25 mouse cellular contexts compared by ENCODE assay signal in genomic region chr5:75039307-75039706, GRCm38 (mm10). TPM values are rescaled to one million over a fixed set of nuclear protein-coding genes. Genes with fewer than 3 reads are reported as not detected.
DNase-seq lines count a peak whose midpoint lies in the region; ATAC-seq and TF ChIP-seq lines count a peak whose summit lies in the region.
"Had no signal": no experiment of that assay in that cellular context is flagged by ENCODE, and none has a peak within 500 bp of the region (broad histone marks: within the 10 kb centered on the region; RNA-seq: fewer than 3 reads in every experiment).

No protein-coding gene starts in this region.

- peaks cover 27% of the 10 kb centered on the region for H3K4me1 ChIP-seq in liver, embryonic 12.5 days
- peaks cover 14% of the 10 kb centered on the region for H3K4me1 ChIP-seq in liver, postnatal 0 days (ENCODE audit: insufficient read depth)

- no peaks in the 10 kb centered on the region for H3K27me3 ChIP-seq in liver, embryonic 12.5 days (replicated peaks)
- no peaks in the 10 kb centered on the region for H3K27me3 ChIP-seq in liver, postnatal 0 days (ENCODE audit: insufficient read depth, low read length)
- H3K27me3 ChIP-seq: CH12.LX; embryonic facial prominence, embryonic 12.5 days; forebrain, embryonic 13.5 days; forebrain, embryonic 15.5 days; Patski had no signal

- H3K9me3 ChIP-seq in liver, embryonic 12.5 days (replicated peaks) = no peaks in the 10 kb centered on the region
- H3K9me3 ChIP-seq in liver, postnatal 0 days (ENCODE audit: low read length) = no peaks in the 10 kb centered on the region
- H3K9me3 ChIP-seq: embryonic facial prominence, embryonic 10.5 days; embryonic facial prominence, embryonic 12.5 days; forebrain, embryonic 15.5 days; G1E had no signal

- no peak overlapping the region for H3K4me2 ChIP-seq in liver, embryonic 12.5 days
- H3K4me2 ChIP-seq in liver, postnatal 0 days (ENCODE audit: low read depth, low read length) = no peak overlapping the region
- H3K4me2 ChIP-seq: embryonic facial prominence, embryonic 12.5 days; forebrain, embryonic 13.5 days; forebrain, embryonic 15.5 days had no signal

- 78% methylated on average over 1 of the region's 1 CpGs for WGBS in liver, embryonic 12.5 days (ENCODE audit: insufficient replicate concordance)
- 56% methylated on average over 1 of the region's 1 CpGs for WGBS in liver, postnatal 0 days (ENCODE audit: insufficient replicate concordance)

- peak; percentile 6 for DNase-seq in liver
- peak; percentile 23 for DNase-seq in 416B (ENCODE audit: low read depth)
- peak; percentile 22 for DNase-seq in liver, postnatal 0 days
- DNase-seq in thymus, postnatal 36 days = no peak
- DNase-seq: adrenal gland, adult 8-10 months; adrenal gland, postnatal 14 days; adrenal gland, postnatal 36 days; B cell, adult 2 months; cerebellum, adult 11-12 months; cerebellum, adult 2 months; cerebellum, adult 9-10 months; cerebellum, postnatal 10 days; cerebellum, postnatal 25 days; forebrain, postnatal 0 days had no signal

- no peak overlapping the region for H3K9ac ChIP-seq in liver, embryonic 12.5 days
- no peak overlapping the region for H3K9ac ChIP-seq in liver, postnatal 0 days (replicated peaks)
- H3K9ac ChIP-seq: embryonic facial prominence, embryonic 12.5 days; forebrain, embryonic 13.5 days; forebrain, embryonic 15.5 days; forebrain, postnatal 0 days had no signal

- no peak overlapping the region for H3K27ac ChIP-seq in liver, embryonic 12.5 days
- H3K27ac ChIP-seq in liver, postnatal 0 days (ENCODE audit: low read depth) = 0 out of 2 replicates have a peak overlapping the region, but pooled peaks have one; percentile 39
- H3K27ac ChIP-seq: embryonic facial prominence, embryonic 10.5 days; embryonic facial prominence, embryonic 12.5 days; forebrain, embryonic 13.5 days; forebrain, embryonic 15.5 days had no signal

- no peak for TF ChIP-seq CTCF in liver, postnatal 0 days (IDR thresholded peaks at IDR 0.05; ENCODE audit: low read depth)

- H3K4me3 ChIP-seq in liver, embryonic 12.5 days = no peak overlapping the region
- no peak overlapping the region for H3K4me3 ChIP-seq in liver, postnatal 0 days (ENCODE audit: low read depth, low read length)
- H3K4me3 ChIP-seq: embryonic facial prominence, embryonic 10.5 days; embryonic facial prominence, embryonic 12.5 days; forebrain, embryonic 13.5 days; forebrain, embryonic 15.5 days had no signal

- peaks cover 11% of the 10 kb centered on the region for H3K36me3 ChIP-seq in liver, embryonic 12.5 days
- H3K36me3 ChIP-seq in liver, postnatal 0 days (replicated peaks; ENCODE audit: insufficient read depth, low read length) = no peaks in the 10 kb centered on the region; the same call in 1 of the 2 replicates
- H3K36me3 ChIP-seq: forebrain, embryonic 15.5 days had no signal

- no peak for ATAC-seq in liver, embryonic 12.5 days
- ATAC-seq in liver, postnatal 0 days = peak; percentile 37; the same call in 1 of the 2 replicates
- ATAC-seq: activated CD4-positive, CD25-positive, alpha-beta regulatory T cell, adult 4 months; CD4-positive, CD25-positive, alpha-beta regulatory T cell, adult 4 months; forebrain, embryonic 13.5 days; forebrain, embryonic 15.5 days; forebrain, postnatal 0 days; Patski had no signal

- TF ChIP-seq EP300 in liver, postnatal 0 days (IDR thresholded peaks at IDR 0.05; ENCODE audit: low read depth) = no peak

RNA-seq across cellular contexts. Expression of gene Chic2, which starts 5.3 kb away (rescaled TPM):
- polyA plus RNA-seq in liver, embryonic 12.5 days (2016; fragmentation: Nextera tagmentation; extraction: Ambion mirVana) = 32.5 and 35.1 TPM in 2 replicates
- 27.8 and 32.8 TPM in 2 replicates for polyA plus RNA-seq in liver, postnatal 0 days (2015; fragmentation: Nextera tagmentation; extraction: Ambion mirVana)

RNA-seq across cellular contexts. Expression of gene Gsx2, which starts 36.1 kb away (rescaled TPM):
- not detected in 2 replicates for polyA plus RNA-seq in liver, embryonic 12.5 days (2016; fragmentation: Nextera tagmentation; extraction: Ambion mirVana)
- not detected in 2 replicates for polyA plus RNA-seq in liver, postnatal 0 days (2015; fragmentation: Nextera tagmentation; extraction: Ambion mirVana)
- polyA plus RNA-seq: activated CD4-positive, CD25-positive, alpha-beta regulatory T cell, adult 4 months; CD4-positive, CD25-positive, alpha-beta regulatory T cell, adult 4 months; cerebellum, adult 2 months; embryonic facial prominence, embryonic 14.5 days; G1E; Patski had no signal

Comparison
In these comparisons a context has a peak if more than half of its experiments do, and no peak if none do; other contexts are left out.
1. DNase-seq: peak in liver (single experiment), 416B (single experiment) and liver, postnatal 0 days (single experiment); none in thymus, postnatal 36 days (0 of 2).